Mouse (Mus musculus) adrenal gland, adult 8-10 months (tissue): ENCODE data around the gene Hscb. TPM values are rescaled to one million over a fixed set of nuclear protein-coding genes. Genes with fewer than 3 reads are reported as not detected.
A peak's percentile ranks its signal among the peaks of the same experiment; 100 is the strongest.
"Not testable (repeated sequence)": the region's sequence is repeated elsewhere in the genome, so short reads cannot be mapped to it uniquely, and the experiment has no call there.

Experiments used
- DNase-seq: peaks from one replicate; pipeline ENCODE4 v3.0.0; 2022
- total RNA-seq, 4 experiments: library from RNA; stranded (reverse); gene quantifications; 2 replicates each; pipeline ENCODE4 v1.2.4; 2022

Gene Hscb
- total RNA-seq: 10 to 100 TPM; 12.5 to 22.0 (median 17.0) TPM

DNA sequence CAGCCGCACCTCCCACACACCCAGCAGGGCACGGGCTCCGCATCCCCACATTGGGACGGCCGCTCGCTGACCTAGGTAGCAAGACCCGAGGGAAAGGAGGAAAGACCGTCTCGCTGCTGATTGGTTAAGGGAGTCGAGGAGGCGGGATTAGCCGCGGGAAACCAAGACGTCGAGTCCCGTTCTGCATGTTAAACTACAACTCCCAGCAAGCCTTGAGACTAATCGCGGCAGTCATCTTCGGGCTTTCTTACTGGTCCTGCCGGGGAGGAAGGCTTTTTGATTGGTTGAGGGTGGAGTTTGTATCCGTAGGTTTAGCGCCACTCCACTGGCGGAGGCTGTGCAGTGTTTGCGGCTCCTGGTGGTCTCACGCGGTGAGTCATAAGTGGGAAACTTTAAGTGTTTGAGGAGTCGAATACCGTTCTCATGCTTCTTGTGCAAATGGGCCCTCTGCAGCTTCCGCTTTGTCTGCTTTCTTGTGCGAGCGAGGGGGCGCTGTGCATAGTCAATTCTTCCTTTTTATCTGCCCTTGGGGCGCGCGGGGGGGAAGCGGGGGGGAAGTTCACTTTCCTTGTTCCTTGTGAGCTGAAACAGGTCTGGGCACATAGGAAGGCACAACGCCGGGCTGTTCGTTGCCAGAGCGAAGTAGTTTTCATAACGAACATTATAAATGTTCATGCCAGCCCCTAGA is at the start of gene Hscb, which contains the start of gene Chek2:
Hscb (minus strand) TSS at position 100 of the 688 bp plus-strand sequence.
Chek2 (plus strand) TSS at position 302 of the 688 bp plus-strand sequence.
- DNase-seq: peak; percentile 98

DNA sequence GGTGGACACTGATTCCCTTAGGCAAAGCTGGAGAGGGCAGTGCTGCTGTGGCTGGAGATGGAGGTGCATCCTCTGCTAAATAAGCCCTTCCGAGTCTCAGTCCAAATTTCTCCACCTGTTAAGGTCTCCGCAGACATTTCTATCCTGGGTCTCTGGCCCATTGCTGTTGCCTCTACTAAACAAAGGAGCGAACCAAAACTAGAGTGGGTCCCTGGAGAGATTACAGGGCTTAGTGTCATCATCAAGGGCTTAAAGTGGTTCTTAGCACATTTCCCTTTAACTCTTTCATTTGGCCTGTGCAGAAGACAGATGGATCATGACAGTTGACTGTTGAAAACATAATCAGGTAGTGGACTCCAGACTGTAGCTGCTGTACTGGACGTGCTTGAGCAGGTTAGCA is 49.0 kb upstream of the Hscb start:
- no peak for DNase-seq

DNA sequence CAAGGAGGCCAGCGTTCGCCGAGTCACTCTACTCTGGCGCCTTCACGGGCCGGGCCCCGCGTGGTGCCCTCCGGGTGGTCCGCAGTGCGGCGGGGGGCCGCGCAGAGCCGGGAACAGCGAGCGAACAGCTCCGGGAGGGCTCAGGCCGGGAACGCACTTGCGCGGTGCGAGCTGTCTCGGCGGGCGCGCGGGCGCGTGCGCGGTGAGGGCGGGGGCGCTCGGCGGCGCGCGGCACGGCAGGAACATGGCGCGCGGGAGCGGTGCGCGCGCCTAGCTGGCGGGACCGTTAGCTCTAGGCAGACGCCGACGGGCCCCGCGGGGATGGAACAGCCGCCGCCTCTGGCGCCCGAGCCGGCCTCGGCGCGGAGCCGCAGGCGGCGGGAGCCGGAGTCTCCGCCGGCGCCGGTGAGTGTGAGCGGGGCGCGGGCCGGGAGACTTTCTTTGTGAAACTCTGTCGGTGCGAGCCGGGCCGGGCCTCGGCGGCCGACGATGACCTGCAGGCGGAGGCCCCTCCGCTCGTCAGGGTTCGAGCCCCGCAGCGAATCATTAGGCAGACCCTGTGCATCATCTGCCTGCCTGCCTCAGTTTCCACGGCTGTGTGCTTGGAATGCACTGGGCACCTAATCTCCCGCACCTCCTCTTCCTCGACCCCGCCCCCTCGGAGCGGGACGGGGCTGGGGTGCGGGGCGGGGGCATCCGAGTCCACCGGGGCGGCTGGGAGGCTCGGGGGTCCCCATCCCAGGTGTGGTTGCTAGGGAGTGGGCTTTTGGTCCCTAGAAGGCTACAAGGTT is 40.2 kb upstream of the Hscb start, which contains the start of gene Ttc28:
Ttc28 (plus strand) TSS at position 220 of the 791 bp plus-strand sequence.
- DNase-seq: peak; percentile 72

DNA sequence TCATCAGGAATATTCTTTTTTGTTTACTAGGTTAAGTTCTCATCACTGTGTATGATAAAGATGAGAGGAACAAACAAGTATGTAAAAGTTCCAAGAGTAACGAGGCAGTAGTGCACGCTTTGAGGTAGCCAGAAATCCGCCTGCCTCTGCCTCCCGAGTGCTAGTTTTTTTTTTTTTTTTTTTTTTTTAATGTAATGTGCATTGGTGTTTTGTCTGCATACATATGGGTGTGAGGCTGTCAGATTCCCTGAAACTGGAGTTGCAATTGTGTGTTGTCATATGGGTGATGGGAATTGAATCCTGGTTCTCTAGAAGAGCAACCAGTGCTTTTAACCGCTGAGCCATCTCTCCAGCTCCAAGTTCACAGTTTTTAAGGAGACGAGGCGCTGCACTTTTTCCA is 39.5 kb upstream of the Hscb start:
- DNase-seq: no peak

DNA sequence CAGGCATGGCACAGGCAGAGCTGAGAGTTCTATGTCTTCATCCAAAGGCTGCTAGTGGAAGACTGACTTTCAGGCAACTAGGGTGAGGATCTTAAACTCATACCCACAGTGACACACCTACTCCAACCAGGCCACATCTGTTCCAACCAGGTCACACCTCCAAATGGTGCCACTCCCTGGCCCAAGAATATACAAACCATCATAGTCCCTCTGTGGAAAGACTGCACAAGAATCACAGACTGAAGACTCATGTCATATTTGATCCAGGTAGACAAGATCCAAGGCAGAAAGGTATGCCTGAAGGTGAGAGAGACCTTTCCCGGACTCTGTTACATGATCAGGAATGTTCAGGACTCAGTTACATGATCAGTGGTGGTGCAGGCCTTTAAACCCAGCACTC is 38.9 kb upstream of the Hscb start:
- not testable (repeated sequence) for DNase-seq

DNA sequence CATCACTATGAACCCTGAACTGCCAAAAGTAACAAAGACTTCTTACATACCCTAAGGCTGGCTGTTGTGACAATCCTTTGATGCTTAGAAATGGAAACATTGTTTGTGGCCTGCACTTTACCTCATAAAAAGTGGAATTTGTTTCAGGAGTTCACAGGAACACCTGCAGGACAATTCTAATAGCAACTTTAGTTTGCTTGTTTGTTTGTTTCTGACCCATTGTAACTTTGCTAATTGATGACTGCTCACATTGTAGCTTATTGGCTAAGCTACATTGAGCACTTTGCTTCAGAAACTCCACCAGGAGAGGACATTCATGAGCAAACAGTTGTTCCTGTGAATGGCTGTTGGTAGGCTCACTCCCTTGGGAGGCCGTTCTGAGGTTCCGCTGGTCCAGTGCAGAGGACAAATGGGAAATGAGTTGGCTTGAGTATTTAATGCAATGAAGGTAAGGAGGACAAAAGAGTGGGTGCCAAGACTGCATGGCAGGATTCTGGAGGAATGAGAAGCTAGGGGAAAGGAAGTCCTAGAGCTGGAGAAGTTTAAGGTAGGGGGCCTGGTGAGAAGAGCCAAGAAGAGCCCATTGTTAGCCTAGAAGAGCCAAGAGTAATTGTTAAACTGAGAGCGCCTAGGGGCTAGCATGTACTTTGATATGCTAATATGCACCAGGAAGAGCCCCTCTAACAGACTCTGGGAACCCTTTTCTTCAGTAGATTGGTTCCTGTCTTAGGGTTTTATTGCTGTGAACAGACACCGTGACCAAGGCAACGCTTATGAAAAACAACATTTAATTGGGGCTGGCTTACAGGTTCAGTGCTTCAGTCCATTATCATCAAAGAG is 38.3 kb upstream of the Hscb start:
- no peak for DNase-seq

DNA sequence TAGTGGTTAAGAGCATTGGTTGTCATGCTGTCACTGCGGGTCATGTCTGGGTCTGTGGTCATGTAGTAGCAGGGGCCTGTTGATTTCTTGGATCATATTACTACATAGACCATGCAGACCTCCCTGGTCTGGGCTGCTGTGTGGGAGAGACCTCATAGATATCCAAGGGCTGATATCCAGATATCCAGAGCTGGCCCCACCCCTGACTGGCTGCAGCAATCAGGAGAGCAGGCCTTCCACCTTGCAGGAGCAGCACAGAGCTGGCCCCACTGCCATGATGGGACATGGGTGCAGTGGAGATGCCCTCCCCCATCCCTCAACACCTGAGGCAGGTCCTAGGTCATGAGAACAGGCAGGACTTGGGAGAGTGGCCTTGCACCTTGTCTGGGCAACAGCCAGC is 35.7 kb upstream of the Hscb start:
- DNase-seq: no peak

DNA sequence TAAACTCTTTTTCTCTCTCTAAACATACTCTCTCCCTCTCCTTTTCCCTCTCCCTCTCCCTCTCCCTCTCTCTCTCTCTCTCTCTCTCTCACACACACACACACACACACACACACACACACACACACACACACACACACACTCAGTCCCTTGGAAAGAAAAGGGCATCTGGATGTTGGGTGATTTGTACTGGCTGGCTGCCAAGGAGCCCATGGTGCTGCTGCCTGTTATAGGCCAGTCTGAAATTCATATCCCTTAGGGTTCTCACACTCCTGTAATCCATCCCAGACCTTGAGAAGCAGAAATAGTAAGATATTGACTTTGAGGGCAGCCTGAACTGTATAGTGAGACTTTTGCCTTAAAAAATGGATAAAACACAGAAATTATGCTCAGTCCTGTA is 35.1 kb upstream of the Hscb start:
- DNase-seq: peak; percentile 14

DNA sequence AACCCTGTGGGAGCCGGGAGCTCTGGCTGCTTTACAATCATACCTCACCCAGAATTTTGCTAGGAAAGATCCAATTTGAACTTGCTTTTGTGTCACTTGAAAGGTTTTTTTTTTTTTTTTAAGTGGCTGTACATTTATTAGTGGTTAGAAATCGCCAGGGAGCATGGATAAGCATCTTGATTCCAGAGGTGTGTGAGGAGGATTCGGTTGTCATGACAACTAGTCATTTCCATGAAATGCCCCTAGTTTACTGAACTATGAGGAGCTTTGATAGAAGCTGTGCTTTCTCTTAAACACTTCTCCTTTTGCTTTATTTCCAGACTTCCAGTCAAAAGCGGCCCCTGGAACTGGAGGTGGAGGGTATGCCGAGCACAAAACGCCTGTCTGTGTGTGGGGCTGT is 33.6 kb upstream of the Hscb start:
- DNase-seq: no peak

DNA sequence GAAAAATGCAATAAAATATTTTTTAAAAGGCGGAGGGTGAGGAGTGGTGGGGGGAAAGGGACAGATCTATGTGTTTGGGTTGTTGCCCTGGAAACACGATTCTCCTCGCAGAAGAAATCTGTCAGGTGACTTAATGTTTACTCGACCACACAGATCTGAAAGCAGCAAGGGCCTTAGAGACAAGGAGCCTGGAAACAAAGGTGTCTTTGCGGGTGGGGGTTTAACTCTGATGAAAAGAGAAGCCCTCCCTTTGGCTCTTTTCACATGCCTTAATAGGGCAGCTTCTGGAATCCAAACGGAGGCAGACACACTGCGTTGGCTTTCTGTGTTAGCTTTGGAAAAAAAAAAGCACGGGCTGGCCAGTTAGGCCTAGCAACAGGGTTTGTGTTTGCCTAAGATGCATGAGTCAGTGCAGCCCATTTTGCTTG is 29.7 kb upstream of the Hscb start:
- no peak for DNase-seq

DNA sequence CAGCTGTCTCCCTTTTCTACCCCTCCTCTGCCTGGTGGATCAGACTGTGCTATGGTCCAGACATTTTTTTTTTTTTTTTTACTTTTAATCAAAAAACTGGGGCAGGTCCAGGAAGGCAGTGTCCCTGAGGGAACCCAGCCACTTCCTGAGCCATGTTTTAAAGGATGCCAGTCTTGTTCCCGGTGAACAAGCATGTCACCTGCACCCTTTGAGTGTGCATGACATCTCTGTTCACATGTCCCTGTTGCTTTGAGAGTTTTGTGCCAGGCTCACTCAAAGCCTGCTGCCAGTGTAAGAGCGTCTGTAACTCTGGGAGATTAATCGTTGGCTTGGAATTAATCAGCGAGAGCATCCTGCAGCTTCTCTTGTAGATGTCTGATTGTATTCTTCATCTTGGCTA is 28.9 kb upstream of the Hscb start:
- DNase-seq: no peak

DNA sequence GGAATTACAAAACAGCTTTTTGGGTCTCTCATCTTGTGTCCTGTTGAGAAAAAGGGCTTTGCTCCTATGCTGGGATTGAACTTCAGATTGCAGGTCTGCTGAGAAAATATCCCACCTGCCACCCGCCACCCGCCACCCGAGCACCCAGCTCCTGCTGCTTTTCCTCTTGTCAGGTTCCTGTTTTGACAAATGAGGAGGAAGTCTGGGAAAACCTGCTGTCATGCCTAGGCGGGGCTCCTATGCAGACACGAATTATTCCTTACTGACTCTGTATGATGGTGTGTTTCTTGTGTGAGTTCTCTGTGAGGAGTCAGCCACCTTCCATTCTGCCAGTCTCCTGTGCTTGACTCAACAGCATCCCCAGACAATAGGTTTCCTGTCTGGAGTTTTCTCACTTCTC is 20.9 kb upstream of the Hscb start:
- no peak for DNase-seq

DNA sequence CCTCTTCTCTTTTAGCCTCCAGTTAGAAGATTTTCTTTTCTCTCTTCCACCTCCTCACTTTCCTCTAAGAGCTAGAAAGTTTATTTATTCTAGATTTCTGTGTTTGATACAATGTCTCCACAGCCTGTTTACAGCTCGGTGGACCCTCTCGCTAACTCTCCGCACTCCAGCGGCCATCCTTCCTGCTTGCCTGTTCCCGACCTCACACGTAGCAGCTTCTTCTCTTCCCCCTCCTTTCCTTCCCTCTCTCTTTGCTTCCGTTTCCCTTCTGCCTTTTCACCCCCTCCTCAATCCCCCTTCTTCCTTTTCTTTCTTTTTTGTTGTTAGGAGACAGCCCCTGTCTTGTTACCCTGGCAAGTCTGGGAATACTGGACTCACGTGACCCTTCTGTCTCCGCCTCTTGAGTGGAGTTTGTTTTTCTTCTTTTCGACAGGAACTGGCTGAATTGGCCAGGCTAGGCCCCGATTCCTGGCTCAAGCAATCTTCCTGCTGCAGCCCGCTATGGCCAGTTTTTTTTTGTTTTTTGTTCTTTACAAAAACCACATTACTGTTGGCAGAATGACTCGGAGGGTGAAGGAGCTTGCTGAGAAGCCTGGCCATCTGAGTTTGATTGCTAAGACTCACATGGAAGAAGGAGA is 19.6 kb upstream of the Hscb start:
- peak; percentile 38 for DNase-seq

DNA sequence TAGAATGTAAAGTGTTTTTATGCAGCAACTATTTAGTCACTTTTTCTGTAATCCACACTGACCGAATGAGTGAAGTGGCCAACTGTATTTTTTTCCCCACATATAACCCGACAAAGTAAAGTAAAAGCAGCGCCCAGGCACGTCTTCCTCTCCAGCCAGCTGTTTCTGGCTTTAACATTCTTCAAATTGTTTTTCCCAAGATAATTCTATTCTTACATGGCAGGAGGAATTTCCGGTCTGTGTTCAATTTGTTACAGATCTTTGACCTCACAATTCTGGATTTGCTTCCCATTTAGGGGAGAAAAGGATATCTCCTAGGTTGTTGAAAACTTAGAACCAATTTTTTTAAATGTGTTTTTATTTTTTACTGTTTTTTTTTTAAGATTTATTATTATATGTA is 17.5 kb upstream of the Hscb start:
- no peak for DNase-seq

DNA sequence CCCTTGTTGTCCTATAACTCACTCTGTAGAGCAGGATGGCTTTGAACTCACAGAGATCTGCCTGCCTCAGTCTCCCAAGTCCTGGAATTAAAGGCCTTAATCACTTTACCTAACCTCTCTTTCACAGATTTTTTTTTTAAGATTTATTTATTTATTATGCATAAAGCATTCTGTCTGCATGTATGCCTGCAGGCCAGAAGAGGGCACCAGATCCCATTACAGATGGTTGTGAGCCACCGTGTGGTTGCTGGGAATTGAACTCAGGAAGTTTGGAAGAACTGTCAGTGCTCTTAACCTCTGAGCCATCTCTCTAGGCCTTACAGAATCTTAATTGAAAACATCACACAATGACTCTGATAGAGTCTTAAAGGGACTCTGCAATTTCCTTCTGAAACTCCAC is 13.4 kb upstream of the Hscb start:
- no peak for DNase-seq

DNA sequence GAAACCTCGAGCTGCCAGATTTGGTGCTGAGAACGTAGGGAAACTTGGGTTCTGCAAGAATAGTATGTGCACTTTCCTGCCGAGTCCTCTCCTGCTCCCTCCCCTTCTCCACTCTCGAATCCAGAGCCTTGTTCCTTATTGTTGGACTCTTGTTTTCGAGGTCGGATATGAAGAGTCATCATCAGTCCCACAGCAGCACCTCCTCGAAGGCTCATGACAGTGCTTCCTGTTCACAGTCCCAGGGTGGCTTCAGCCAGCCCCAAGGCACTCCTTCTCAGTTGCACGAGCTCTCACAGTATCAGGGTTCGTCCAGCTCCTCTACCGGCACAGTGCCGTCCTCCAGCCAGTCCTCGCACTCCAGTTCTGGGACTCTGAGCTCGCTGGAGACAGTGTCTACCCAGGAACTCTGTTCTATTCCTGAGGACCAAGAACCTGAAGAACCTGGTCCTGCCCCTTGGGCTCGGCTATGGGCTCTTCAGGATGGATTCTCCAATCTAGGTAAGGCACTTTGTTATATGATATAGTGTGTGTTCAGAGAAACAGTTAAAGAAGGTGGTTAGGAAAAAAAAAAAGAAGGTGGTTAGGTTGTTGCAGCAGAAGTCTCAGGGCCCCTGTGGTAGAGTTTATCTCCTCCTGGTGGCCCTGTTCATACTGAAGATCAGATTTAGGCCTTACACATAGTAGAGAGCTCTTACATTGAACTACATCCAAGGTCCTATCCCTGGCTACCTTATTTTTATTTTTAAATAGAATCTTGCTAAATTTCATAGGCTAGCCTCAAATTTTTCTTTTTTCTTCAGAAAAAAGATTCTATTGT is 1.7 kb upstream of the Hscb start:
- DNase-seq: no peak

DNA sequence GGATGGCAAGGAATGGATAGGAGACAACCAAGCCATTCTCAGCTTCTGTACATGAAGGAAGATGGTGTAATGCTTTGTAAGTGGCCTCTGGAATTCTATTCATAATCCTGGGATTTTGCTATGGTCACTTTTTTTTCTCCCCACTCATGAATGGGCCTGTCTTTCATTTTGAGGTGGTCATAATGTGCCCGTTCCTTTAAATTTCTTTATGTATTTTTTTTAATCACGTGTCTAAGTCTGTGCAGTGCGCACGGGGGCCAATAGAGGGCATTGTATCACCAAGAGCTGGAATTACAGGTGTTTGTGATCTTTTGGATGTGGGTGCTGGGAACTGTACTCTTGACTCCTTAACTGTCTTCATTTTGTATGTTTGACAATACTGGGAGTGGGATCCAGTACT is 888 bp upstream of the Hscb start:
- DNase-seq: peak; percentile 15

DNA sequence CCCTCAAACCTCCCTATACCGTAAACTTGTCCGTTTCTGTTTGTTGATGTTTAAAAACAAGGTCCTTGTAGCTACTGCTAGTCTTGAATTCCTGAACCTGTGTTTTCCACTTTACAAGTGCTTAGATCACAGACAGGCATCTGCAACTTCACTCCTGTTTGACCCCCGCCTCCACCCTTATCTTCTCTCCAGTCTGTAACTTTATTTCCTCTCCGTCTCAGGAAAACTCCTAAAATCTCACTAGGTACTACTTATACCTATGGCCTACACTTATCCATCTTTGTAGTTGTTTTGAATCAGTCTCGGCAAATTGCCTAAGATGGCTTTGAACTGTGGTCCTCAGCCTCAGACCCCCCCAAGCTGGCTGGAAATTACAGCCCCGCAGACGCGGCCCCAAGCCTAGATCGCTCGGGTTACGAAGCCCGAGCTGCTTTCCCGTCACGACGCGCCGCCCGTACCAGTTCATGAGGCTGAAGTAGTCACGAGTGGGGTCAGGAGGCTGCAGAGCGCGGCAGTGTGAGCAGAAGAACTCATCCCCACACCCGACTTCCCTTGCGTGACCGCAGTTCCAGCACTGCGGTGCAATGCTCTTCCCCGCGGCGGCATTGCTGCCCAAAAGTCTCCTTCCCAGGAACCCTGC is 419 bp downstream of the Hscb start:
- DNase-seq: no peak

DNA sequence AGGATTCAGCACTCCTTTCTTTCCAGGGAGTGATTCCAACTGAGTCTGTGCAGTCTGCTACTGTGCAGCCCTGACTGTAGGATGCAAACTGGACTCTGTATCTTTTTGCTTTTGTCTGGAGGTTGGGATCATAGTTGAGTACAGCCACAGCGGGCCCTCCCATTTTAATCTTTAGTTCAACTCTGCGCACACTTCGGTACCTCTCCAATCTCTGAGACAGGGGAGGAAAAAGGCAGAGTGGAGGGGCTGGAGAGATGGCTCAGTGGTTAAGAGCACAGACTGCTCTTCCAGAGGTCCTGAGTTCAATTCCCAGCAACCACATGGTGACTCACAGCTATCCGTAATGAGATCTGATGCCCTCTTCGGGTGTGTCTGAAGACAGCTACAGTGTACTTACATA is 1.6 kb downstream of the Hscb start:
- DNase-seq: not testable (repeated sequence)

DNA sequence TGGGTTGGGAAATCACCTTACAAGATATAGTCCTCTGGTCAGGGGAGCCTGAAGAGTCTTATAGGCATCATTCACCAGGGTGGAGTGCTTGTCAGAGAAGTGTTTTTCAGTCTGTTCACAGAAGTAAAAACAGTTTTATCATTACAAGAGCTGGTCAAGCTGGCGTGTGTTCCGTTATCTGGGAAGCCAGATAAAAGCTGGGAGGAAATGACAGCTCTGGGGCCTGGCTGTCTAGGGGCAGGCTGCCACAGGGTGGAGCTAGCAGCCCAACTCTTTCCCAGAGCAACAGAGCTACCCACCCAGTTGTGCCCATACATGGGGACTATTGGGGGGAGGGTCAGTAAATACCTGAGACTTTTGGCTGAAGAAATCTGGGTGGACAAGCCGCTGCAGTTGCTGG is 3.6 kb downstream of the Hscb start:
- no peak for DNase-seq
